Mouse (Mus musculus) lung, postnatal 14 days (tissue): ENCODE data around the gene Gm5538.
A peak's percentile ranks its signal among the peaks of the same experiment; 100 is the strongest.

ENCODE experiments used
- DNase-seq: peaks from one replicate; pipeline ENCODE4 v3.0.0; 2021

Gene Gm5538

DNA sequence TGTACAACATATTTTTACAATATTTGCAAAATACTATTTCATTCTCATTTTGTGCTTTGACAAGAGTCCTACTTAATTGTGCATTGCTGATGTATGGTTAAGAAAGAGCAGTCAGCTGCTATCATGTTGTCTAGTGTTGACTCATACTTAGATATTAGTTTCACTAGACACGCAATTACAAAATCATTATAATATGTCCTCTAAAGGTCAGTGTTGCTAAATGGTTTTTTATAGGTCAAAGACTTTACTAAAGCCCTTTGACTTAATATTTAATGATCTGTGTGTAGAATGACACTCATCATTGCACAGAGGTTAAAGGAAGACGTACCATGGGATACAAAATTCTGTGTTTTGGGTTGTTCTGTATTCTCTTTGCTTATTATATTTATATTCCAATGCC, at the start of gene Gm5538:
Gene Gm5538, plus strand, starts transcription at position 301 of the 400 bp plus-strand sequence.
- DNase-seq, result no peak

DNA sequence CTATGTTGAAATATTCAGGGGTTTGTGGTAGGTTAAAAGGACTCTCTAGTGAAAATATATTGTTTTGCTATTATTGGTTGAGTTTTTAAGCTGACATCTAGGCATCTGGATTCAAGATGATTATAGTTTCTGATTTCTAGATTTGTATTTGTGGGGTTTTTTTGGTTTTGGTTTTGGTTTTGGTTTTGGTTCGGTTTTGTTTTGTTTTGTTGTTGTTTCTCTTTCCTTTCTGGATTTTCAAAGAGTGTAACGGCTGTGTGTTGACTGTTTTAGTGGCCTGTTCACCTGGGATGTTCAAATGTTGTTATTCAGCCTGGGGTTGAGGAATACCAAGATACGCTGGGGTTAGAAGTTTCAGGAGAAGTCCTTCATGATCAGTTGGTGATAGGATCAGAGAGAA, 32.2 kb upstream of the Gm5538 start:
- DNase-seq, result no peak

DNA sequence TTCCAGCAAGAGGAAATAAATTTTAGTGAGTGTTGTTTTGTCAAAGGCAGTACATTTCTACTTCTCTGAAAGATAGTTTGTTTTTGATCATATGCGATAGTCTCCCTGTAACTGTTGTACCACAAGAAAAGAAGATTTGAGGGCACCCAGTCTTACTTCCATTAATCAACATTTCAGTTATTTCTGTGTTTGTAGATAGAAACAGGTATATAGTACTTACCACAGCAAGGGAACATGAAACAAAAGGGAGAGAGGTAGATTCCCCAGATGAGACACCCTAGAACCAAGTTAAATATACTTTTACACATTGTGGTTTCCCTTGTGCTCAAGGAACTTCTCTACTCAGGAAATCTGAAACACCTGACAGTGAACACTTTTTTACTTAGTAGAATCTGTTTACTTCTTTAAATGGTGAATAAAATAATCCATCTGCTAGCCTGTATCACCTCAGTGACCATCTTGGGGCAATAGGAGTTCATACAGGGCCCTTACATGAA, 26.9 kb upstream of the Gm5538 start:
- DNase-seq, result no peak

DNA sequence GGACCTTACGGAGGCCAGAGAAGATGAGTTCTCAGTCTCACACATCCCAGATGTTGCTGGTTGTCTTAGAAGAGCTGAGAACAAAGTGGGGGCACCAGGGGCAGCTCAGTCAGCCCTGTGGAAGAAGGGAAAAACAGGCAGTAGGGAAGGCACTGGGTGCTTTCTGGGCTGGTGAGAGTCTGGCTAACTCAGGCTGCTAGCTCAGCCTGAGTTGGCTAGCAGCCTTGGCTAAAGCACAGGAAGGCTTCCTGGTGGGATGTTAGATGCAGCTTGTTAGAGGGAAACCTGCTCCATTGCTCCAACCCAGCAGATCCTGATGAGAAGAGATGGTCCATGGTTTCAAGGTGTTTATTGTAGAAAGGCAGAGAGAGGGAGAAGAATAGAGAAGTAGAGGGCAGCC, 10.3 kb downstream of the Gm5538 start:
- DNase-seq, result no peak

DNA sequence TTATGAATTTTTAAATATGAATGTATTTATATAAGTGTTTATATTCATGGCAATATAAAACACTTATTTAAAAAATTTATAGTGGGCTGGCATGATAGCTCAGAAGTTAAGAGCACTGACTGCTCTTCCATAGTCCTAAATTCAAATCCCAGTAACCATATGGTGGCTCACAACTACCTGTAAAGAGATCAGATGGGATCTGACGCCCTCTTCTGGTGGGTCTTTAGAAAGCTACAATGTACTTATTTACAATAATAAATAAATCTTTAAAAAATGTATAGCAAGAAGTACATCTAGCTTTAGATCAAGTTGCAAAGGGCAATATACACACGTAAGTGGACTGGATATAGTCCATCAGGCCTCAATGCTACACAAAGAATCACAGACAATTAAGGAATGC, 14.6 kb downstream of the Gm5538 start:
- DNase-seq, result peak; percentile 16
